Mouse (Mus musculus): ENCODE measurements at regions not wholly inside any gene's neighbourhood (a gene's known extent, or its start where the extent isn't known, plus 50 kb on each side); places are given as distances from the start of the nearest gene placed in this dataset.

DNA sequence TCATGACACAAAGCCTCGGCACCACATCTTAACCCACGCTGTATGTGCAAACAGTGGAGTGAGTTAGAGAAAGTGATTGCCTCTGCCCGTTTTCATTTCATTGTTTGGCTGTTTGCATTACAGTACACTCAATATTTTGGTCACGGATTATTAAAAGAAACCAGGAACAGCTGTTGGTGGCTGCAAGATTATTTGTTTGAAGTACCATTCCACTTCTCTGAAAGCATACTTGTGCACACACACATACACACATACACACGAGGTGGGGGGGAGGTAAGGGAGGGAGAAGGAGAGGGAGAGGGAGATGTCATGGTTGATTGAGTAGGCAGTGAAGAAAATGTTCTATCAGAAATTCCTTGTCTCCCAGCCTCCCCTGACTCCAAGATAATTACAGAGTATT, 85.5 kb upstream of the Rnd3 start:
- H3K27me3 ChIP-seq: no peaks in the 10 kb centered on the region
- WGBS: 34% methylated on average over 5 of the region's 5 CpGs
- H3K4me1 ChIP-seq: peaks cover 10% of the 10 kb centered on the region; the same call in 1 of the 2 replicates
- H3K27ac ChIP-seq: no peak overlapping the region
- H3K9me3 ChIP-seq: no peaks in the 10 kb centered on the region
- no peaks in the 10 kb centered on the region for H3K36me3 ChIP-seq
- no peak overlapping the region for H3K9ac ChIP-seq
- H3K4me3 ChIP-seq: no peak overlapping the region
- H3K4me2 ChIP-seq: no peak overlapping the region
- ATAC-seq (ENCODE audit: insufficient number of reproducible peaks, low FRiP score, low TSS enrichment, low read depth): 0 out of 2 replicates have a peak, but pooled peaks have one; percentile 40

DNA sequence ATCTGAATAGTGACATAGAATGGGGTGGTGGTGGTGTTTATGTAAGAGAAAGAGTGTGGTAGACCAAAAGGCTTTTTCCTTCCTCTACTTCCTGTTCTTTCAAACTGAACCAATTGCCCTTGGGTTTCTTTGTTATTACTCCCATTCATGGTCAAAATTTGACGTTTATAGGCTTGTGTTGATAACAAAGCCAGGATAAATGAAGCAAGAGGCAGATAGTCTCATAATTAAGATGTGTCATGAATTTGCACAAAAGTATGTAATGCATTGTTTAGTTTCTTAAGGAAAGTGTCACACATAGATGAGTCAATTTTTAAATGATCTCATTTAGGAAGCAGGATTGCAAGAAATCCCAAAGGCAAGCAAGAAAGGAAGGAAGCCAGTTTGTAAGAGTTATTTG, 73.9 kb upstream of the Rnd3 start:
- Histone ChIP-seq H3K4me3 (no peak overlapping the region), H3K9me3 (no peaks in the 10 kb centered on the region), H3K4me1 (peaks cover 8% of the 10 kb centered on the region), H3K36me3 (no peaks in the 10 kb centered on the region), H3K9ac (no peak overlapping the region), H3K27me3 (no peaks in the 10 kb centered on the region), H3K4me2 (no peak overlapping the region), H3K27ac (no peak overlapping the region)
- ATAC-seq (ENCODE audit: insufficient number of reproducible peaks, low FRiP score, low TSS enrichment, low read depth): no peak
- 59% methylated on average over 1 of the region's 1 CpGs for WGBS

DNA sequence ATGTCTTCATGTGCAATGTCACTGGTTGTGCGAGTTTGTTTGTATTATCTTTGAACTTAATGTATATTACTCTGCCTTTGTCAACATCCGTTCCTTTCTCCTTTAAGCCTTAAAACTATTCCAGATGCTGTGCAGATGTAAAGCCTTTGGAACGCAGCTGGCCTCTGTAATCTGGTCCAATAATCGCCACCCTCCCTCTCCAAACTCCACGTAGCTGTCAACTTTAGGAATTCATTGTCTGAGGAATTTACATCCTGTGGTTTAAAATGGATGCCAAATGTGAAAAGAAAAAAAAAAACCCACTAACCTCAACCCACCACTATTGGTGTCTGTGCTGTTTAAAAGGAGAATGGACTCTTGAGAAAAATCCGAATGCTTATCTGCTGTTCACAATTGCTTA, 70.8 kb upstream of the Rnd3 start:
- peak; percentile 44; the same call in 1 of the 2 replicates for ATAC-seq (ENCODE audit: insufficient number of reproducible peaks, low FRiP score, low TSS enrichment, low read depth)

DNA sequence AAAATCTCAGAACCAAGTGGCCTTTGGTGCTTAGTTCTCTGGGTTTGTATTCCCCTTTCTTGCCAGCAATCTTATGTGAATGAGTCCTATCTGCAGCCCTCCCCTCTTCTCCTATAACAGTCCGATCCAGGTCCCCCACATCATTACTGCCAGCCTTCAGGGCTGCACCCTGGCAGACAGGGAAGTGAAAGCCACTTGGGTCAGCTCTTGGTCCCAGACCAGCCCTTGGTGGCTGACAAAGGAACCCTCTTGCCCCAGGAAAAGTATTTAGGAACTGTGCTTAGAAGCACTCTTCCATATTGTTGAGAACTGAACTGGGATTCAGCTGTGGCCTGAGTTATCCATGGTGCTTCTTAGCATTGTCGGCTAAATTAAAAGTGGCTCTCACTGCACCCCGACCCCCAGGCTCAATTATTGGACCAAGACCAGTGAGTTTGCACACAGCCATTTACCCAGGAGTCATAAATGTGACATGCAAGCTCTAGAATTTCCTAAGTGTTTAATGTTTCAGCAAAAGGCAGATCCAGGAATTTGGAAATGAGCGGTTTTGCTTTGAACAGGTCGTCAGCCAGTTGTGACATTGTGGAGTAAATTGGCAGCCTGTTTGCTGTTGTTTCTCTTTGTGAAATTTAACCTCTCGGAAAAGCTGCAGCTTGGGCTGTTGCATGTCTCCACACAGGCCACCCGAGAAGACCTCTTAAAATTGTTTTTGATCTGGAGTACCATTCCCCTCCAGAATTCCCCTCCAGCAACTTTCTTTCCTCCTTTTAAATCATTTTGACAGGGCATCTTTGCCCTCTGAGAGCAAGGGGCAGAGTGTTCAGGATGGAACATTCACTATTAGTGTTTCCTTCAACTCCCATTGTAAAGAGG, 58.5 kb upstream of the Rnd3 start:
- H3K9me3 ChIP-seq: no peaks in the 10 kb centered on the region
- 24% methylated on average over 7 of the region's 7 CpGs for WGBS
- H3K9ac ChIP-seq: no peak overlapping the region
- no peaks in the 10 kb centered on the region for H3K27me3 ChIP-seq
- H3K27ac ChIP-seq: no peak overlapping the region
- no peak overlapping the region for H3K4me3 ChIP-seq
- H3K4me1 ChIP-seq: peaks cover 9% of the 10 kb centered on the region
- H3K4me2 ChIP-seq: no peak overlapping the region
- H3K36me3 ChIP-seq: no peaks in the 10 kb centered on the region
- no peak for ATAC-seq (ENCODE audit: insufficient number of reproducible peaks, low FRiP score, low TSS enrichment, low read depth)

More for the DNA sequence above, 70.8 kb upstream of the Rnd3 start:
- Histone ChIP-seq H3K4me3 (no peak overlapping the region), H3K4me2 (no peak overlapping the region), H3K27me3 (no peaks in the 10 kb centered on the region), H3K27ac (peak overlapping the region; percentile 30; the same call in 1 of the 2 replicates), H3K9me3 (no peaks in the 10 kb centered on the region), H3K36me3 (no peaks in the 10 kb centered on the region), H3K4me1 (peaks cover 8% of the 10 kb centered on the region), H3K9ac (no peak overlapping the region)
- WGBS: 11% methylated on average over 6 of the region's 6 CpGs

DNA sequence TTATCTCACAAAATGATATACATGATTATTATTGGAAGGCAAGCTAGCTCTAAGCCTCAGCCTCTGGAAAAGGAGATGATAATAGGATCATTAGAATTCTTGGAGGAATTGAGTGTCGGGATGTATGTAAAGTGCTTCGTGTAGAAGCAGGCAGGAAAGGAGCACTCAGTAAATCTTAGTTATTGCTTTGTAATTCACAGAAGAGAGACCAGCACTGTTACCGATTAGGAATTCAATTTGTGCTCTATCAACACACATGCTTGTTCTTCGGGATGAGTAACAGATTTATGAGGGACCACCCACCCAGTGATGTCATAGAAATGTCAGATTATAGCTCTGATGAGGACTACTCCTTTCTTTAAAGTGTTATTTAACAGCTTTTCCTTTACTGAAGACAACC, 57.4 kb upstream of the Rnd3 start:
- H3K4me2 ChIP-seq: no peak overlapping the region
- H3K9ac ChIP-seq: no peak overlapping the region
- H3K36me3 ChIP-seq: no peaks in the 10 kb centered on the region
- H3K9me3 ChIP-seq: no peaks in the 10 kb centered on the region
- peaks cover 9% of the 10 kb centered on the region for H3K4me1 ChIP-seq
- H3K27me3 ChIP-seq: no peaks in the 10 kb centered on the region
- H3K4me3 ChIP-seq: no peak overlapping the region
- no peak overlapping the region for H3K27ac ChIP-seq
- WGBS: 14% methylated on average over 4 of the region's 4 CpGs
- ATAC-seq (ENCODE audit: insufficient number of reproducible peaks, low FRiP score, low TSS enrichment, low read depth): no peak

Measured in limb, embryonic 15.5 days (tissue).